Mouse (Mus musculus): ENCODE results near the gene Usp46. TPM values are rescaled to one million over a fixed set of nuclear protein-coding genes. Genes with fewer than 3 reads are reported as not detected.
A peak's percentile ranks its signal among the peaks of the same experiment; 100 is the strongest.

The Usp46 gene
- polyA plus RNA-seq, 2 experiments from 2014 or later: 8.6 to 9.7 TPM

DNA sequence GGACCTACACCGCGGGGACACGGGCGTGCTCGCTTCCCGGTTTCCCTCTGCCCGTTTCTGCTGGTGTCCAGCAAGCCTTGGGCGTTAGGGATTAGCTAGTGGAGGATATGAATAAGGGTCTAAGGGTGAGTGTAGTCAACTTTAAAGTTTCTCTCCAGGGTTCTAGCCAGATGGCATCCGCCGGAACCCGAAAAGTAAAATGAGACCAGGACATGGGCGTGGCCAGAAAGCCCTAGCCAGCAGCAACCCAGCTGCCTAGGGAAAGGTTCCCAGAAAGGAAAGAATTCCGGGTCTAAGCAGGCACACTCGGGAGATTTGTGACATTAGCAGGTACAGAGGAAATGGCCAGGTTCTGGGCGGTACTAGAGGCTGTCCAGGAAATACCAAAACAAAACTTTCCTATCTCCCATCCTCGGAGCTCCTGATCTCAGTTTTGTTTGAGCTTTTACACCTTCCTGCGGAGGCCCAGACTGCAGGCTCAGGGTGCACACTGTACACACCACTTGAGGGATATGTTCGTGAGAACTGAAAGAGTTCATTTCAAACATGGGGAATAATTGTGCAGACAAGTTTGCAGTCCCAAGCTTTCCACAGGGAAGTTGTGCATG is 587 bp upstream of the Usp46 start:
- peak; percentile 71 for ATAC-seq

DNA sequence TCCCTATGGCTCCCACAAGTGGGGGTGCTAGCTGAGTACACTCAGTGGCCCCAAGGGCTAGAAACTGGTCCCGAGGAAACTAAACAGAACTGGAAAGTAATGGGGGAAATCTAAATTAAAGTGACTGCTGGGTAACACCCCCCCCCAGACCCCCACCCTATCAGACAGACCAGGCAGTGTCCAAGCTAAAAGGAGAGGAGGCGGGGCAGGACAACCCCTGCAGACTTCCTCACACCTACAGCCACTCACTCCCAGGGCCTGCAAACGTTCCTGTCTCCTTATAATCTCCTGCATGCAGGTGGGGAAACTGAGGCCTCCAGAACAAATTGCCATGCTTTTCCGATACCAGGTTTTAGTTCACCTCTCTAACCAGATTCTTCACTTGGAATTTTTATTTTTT is 885 bp downstream of the Usp46 start:
- ATAC-seq: no peak

DNA sequence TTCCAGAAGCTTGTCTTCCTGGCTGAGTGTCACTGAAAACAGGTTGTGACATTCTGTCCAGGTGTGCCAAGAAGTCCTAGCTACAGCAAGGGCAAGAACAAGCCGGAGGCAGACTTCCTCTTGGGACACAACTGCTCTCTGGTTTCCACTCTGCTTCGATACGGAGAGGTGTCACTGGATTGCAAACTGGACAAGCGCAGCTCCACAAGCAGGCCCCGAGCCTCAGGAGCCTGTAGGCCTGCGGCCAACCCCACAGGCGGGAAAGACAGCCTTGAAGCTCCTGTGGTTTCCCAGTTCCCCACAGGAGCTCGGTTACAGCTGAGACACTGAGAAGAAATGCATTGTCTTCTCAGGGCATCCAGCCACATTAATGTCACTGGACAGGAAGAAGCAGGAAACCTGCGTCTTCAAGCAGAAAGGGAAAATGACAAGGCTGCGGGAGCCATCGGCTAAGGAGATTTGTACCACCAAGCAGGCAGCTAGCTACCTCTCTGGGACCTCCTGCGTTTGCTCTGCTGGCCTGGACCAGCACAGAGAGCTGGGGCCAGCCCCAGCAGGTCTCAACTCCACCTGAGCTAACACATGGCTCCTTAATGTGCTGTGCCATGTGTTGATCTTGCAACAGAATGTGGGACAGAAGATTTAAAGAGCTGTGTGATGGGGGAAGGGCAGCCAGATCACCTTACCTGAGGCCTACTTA is 1.7 kb downstream of the Usp46 start:
- ATAC-seq: no peak

DNA sequence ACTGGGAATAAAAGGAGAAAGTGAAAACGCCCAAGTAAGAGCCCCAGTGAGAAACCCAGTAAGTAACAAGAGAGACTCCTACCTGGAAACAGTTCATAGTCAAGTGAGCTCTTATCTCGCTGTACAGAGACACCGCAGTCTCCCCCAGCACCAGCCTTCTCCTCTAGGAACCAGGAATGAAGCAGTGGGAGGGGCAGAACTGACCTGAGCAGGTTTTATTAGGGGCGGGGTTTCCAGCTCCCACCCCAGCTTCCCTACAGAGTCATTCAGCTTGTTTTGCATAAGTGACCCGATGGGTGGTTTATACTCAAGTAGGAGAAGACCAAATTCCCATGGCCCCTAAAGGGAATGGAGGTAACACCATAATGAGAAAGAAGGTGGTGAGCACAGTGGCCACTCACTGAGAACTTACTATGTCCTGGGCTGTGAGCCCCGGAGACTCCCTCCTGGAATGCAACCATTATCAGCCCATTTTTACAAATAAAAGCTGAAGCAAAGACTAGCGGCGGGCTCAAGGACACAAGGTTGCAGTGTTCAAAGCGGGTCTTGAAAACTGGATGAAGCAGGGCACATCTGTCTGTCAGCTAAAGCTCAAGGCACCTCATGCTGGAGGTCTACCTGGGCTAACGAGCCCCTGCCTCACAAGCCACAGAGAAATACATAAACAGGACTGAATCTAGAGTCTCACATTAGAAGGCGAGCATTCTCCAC is 2.5 kb downstream of the Usp46 start:
- ATAC-seq: no peak

DNA sequence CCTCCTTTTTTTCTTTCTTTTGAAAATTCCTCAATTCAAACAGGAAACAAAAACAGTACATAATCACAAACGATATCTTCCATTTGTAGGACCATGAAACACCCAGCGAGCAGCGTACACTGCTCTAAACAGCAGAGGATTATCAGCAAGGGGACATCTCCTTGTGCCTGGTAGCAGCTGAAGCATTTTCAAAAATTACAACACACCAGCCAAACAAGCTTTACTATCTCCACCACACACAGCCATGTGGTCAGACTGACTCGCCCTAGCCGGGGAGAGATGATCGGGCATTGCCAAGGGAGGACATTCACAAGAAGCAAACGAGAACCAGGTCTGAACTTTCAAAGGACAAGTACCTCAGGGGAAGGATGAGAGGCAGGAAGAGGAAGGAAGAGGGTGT is 3.4 kb downstream of the Usp46 start:
- ATAC-seq: no peak

DNA sequence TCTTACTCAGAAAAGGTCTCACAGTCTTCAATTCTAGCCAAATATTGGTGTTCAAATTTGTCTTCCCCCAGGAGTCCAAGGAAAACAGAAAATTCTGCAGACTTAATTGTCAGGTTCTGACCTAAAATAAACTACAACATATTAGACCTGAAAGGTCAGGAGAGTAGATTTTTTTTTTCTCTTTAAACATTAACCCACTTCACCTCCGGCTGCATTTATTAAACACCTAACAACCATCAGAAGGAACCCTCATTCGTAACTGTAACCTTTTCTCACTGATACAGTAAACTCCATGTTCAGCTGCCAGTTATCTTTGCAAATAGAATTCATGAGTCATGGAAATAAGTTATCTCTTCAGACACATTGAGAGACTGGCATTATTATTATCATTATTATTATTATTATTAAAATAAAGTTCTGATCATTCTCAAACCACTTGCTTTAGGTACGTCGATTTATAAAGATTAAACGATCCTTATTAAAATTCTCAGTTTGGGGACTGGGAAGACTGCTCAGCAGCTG is 4.9 kb downstream of the Usp46 start:
- no peak for ATAC-seq

DNA sequence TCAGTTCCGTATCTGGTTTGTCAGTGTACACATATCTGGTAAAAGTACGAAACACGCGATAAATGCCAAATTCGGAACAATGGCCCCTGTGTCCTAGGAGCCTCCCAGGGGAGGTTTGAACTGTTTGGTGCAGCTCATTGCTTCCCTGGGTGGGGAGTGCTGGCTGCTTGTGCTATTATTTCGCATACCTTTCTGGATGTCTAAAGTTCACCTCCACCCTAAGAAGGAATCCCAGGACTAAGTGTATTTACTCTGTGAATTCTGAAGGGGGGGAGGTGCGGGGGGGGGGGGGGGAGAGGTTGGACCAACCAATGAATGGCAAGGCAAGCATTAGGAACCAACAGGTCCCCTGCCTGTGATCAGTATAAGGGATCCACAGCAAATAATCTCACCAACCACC is 6.0 kb downstream of the Usp46 start:
- ATAC-seq: no peak

DNA sequence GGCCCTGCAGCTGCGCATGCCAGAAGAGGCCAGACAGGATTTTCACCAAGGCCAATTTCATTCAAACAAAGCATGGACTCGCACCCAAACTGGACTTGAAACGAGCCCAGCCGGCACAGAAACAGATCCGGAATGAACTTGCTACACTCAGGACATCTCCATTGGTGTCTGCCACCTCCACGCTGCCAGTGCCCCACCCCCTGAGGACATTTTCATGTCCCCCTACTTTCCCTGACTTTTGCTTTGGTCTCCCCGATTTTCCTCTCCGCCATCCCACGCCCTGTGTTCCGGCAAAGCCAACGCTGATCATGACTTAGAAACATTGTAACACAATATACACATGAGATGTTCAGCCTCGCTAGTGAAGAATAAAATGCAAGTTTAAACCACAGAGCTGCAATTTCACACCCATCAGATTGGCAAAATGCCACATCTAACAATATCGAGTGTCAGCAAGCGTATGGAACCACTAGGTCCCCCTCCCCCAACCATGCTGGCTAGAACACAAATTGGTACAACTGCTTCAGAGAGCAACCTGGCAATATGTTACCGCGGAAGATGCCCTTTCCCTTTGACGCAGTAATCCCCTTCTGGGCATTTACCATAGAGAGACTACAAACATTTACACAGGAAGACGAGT is 6.7 kb downstream of the Usp46 start:
- ATAC-seq: no peak

DNA sequence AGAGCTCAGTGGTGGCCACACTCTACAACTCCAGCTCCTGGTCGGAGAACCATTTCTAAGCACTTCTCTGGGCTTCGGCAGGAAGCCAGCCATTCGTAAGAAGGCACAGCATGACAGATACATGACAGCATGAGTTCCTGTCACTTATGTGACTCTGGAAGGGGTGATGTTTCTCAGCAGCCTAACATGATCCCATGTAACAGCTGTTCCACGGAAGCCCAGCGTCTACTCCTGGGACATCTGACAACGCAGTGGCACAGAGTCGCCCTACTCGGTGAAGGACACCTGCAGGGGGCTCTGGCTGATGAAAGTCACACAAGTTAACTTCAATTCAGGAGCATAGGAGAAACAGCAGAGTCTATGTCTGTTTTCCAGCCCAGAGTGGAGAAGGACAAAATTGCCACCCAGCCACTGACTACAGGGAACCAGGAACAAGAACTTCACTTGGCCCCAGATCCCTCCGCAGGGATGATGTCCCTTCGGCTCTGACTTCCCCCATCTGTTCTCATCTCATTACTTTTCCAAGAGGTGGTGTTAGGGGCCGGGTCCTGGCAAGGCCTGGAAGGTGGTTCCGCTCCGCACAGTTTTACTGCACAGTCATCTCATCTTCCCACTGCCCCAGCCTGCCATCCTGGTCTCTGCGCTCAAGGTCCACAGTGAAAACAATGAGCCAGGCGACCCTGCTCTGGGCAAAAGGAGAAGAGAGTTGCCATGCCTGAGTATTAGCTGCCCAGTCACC is 15.9 kb downstream of the Usp46 start:
- ATAC-seq: no peak

DNA sequence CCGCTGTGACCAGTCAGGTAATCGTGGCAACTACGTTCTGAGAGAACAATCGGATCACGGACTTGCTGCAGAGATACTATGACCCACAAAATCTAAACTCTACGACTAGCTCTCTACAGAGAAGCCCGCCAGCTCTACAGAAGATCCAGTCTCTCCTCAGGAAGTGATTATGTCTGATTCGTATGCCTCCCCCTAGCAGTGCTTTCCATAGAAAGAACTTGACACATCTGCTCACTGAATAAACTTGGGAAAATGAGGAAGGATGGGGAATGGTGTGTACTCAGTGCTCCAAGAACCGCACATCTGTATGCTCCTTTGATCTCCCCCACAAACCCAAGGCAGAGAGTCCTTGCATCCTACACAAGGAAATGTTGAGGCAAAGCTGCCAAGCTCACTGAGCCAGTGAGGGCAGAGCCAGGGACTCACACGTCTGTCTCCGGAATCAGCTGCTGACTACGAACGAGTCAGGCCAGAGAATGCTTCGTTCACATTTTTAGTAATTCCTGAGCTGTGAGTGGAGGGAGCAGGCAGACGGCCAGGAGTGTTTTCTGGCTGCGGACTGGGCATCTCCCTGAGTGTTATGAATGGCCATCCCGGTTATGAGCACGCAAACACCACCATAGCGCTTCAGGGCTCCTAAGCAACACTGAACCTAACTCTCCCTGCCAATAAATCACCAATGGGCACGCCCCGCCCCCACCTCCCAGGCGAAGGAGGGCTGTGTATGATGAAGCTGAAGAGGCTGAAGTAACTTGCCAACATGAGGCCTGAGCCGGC is 16.6 kb downstream of the Usp46 start:
- no peak for ATAC-seq

DNA sequence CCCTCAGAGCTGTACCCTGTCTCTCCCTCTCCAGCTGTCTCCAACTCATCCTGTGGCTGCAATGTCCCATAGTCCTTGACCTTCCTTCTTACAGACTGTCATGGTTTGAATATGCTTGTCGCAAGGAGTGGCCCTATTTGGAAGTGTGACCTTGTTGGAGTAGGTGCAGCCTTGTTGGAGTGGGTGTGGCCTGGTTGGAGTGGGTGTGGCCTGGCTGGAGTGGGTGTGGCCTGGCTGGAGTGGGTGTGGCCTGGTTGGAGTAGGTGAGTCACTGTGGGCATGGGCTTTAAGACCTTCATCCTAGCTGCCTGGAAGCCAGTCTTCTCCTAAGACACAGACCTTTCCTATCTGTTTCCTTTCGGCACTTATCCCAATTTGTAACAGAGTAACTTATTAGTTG is 17.3 kb downstream of the Usp46 start:
- no peak for ATAC-seq

DNA sequence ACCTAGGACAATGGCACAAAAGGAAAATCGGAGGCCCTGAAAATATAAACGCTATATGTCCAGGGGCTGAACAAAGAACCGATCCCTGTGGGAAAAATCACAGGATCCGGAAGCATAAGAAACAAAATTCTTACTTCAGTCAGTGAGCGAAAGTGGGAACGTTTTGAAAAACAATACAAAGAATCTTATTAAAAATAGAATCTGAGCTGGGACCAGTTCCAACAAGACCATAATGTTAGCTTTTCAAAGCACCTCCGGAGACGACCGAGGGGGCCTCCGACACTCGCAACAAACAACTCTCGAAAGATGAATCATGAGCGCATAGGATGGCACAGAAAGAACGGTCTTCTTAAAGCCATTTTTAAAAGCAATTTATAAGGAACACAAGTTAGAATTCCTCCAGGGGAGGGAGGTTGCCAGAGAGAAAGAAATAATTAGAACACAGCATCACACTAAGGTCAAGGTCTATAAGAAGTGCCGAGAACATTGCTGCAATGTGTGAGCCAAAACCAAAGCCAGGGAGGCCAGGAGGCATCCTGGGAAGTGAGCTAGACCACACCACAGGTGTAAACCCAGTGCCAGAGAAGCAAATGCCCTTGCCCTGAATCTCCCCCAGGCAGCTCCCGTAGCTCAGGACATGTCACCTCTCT is 19.3 kb downstream of the Usp46 start:
- ATAC-seq: no peak

DNA sequence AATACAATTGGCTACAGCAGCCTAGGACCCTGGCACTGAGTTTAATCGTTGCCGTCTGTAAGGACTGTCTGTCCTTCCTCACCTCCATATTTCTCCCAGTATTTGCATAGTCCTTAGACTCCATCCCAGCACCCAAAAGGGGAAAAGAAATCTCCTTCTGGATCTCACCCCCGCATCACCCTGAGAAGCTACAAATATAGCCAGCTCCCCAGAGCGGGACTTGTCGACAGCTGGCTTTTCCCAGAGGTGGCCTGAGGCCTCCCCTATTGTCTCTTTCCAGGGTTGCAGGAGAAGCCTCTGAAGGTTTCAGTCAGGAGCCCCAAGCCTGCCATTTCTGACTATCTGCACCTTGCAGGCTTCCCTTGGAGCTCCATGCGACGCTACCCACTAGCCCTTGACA is 23.6 kb downstream of the Usp46 start:
- no peak for ATAC-seq

DNA sequence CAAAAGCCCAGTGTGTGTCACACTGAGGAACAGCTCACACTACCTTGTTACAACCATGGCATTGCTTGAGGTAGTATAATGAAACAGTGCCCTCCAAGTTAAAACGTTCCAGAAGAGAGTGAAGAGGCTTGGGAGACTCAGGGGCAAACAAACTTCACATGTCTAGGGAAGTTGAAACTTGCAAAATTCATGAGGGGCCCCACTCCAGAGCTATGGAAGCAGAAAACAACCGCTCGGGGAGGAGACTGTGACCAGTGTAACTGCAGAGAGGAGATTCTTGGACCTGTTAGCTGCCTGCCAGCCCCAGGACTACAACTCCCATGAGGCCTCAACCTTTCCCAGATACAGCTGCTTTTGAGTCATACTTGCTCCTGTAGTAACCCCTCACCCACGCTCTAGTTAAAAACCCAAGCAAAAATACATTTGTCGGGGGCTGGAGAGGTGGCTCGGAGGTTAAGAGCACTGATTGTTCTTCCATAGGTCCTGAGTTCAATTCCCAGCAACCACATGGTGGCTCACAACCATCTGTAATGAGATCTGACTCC is 25.4 kb downstream of the Usp46 start:
- ATAC-seq: no peak

DNA sequence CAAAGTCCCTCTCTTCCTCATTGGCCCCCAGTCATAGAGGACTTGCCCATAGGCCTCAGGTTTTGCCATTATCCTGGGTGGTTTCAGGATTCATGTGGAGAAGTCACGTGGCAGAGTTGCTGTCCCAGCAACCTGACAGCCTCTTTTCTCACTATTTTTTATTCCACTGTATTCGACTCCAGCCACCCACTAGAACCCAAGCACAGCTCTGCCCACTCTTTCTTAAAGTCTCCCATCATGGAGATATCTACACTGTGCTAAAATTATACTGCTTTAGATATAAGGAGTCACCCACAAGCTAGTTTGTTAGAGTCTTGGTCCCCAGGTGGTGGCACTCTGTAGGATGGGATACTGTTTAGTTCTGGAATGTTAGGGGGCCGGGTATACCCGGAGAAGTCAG is 27.7 kb downstream of the Usp46 start:
- no peak for ATAC-seq

DNA sequence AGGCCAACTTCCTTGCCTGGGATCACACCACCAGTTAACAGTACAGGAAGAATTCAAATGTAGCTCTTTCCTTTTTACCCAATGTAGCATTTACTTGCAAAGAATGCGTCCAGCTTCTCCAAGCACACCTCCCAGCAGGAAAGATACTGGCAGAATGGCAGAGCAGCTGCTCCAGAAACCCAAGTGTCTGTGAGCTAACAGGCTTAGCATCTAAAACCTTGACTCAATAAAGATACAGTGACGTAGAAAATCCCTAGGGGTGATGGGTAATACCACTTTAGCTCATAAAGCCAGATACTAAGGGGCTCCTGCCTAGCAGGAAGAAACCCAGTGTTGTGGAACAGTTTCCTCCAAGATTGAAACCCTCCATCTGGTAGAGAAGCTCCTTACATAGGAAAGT is 32.8 kb downstream of the Usp46 start:
- ATAC-seq: no peak

DNA sequence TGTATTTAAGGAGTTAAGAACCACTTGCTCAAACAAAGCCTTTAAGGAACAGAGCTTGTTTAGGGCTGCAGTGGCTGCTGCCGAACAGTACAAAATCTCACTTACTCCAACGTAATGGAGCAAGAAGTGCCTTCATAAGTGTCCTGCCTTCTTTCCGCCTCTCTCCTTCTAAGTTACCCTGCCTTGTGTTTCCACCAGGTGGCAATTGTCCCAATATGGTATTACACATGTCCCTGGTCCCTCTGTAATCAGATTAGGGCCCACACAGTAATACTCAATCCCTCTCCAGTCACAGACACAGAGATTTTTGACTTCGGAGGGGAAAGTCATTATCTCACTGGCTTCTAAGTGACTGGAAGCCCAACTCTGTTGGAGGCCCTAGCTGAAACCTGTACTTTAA is 34.1 kb downstream of the Usp46 start:
- ATAC-seq: no peak

DNA sequence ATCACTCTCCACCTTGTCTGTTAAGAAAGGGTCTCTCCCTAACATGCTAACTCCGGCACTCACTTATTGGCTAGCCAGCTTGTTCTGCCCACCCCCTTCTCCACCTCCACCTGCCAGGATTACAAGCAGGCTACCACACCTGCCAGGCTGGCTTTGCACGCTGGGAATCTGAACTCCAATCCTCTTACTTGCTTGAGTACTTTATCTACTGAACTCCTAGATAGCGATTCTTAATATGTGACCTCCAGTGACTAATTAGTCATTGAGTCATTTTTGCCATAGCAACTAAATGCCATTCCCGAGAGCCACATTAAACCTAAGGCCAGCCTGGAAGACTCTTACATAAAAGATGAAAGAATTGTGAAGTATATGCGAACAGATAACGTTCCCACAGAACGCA is 38.4 kb downstream of the Usp46 start:
- no peak for ATAC-seq

DNA sequence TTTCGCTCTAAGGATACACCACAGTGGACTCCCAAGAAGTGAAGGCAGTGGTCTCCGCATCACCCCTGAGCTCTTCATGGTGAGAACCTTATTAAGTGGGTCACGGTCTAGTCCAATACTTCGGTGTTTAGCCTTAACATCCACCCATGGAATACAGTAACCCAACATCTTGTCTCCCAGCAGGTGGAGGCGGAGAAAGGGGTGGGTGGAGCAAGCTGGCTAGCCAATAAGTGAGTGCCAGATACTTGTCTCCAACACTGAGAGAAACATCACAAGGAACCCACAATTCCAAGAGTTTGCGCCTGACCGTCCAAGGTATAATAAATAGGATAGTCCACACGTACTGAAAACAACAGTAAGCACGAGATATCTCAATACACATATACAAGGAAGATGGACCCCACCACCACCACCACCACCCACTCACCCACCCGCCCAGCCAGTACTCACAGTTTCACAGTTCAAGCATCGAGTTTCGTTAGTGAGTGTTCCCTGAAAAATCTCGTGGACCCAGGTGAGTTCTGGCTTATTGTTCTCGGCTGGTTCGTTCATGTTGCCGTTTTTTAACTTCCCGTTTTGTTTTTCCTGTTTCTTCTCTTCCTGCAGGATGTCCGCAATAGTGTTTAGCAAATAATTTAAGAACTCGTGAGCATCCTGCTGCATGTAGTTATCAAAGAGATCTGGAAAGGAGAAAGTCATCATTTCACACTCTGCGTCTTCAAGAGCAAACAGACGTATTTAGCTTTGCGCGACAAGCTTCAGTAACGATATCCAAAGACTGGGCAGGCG is 39.3 kb downstream of the Usp46 start:
- ATAC-seq: no peak

DNA sequence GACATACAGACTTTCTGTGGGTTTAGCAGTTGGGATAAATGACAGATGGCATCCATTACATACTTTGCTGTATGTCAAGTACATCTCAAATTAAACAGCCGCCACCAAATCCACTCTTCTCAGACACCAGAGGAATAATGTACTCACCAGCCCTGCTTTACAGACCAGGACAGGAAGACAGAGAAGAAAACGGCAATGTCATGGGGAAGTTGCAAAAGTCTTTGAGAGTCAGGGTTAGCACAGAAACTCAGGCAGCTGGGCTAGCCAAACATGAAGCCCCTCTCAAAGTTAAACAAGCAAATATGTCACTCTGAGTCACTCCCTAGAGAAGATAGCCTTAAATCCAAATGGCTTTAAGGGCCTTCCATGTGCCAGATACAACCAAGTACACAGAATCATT is 40.0 kb downstream of the Usp46 start:
- ATAC-seq: no peak
